Mouse (Mus musculus): ENCODE measurements around the gene Olfr482. TPM values are rescaled to one million over a fixed set of nuclear protein-coding genes. Genes with fewer than 3 reads are reported as not detected.

Olfr482 gene
- polyA plus RNA-seq (2014; fragmentation: Nextera tagmentation; extraction: Ambion mirVana) = 0.09 TPM in 1 of 2 replicates, not detected in the other

GRCm38 (mm10) chr7:108097486-108097885, at the start of gene Olfr482:
TSS of gene Olfr482 (minus strand) at chr7:108097586.
- H3K4me2 ChIP-seq (ENCODE audit: low read length) = no peak within 1 kb of the TSS
- no peaks in the 10 kb centered on the region for H3K4me1 ChIP-seq (ENCODE audit: control insufficient read depth in 2 of 2, insufficient read depth in 2 of 2, low read length in 2 of 2)
- WGBS = 60% methylated on average over 1 of the region's 1 CpGs
- no peak within 1 kb of the TSS for H3K9ac ChIP-seq (ENCODE audit: low read length)
- no peaks in the 10 kb centered on the region for H3K9me3 ChIP-seq (ENCODE audit: control insufficient read depth, low read length)
- ATAC-seq (ENCODE audit: insufficient number of reproducible peaks, insufficient read depth, low FRiP score, low read depth) = no peak
- H3K27ac ChIP-seq (replicated peaks in 1 of 2; ENCODE audit: control insufficient read depth in 1 of 2, insufficient read depth in 1 of 2, low read depth in 2 of 2, low read length in 2 of 2) = no peak within 1 kb of the TSS
- no peak within 1 kb of the TSS for H3K4me3 ChIP-seq (ENCODE audit: control insufficient read depth in 1 of 2, insufficient read depth in 1 of 2, low read depth in 1 of 2, low read length in 2 of 2)
- no peaks in the 10 kb centered on the region for H3K27me3 ChIP-seq (ENCODE audit: control insufficient read depth, insufficient read depth, low read length)
- H3K36me3 ChIP-seq (ENCODE audit: control insufficient read depth, insufficient read depth, low read length) = no peaks in the 10 kb centered on the region

- no peaks in the 10 kb centered on the region for H3K9me3 ChIP-seq (ENCODE audit: control insufficient read depth, low read length)
- H3K27ac ChIP-seq (replicated peaks in 1 of 2; ENCODE audit: control insufficient read depth in 1 of 2, insufficient read depth in 1 of 2, low read depth in 2 of 2, low read length in 2 of 2) = no peak within 1 kb of the TSS
- no peak within 1 kb of the TSS for H3K4me2 ChIP-seq (ENCODE audit: low read length)
- H3K4me3 ChIP-seq (ENCODE audit: control insufficient read depth in 1 of 2, insufficient read depth in 1 of 2, low read depth in 1 of 2, low read length in 2 of 2) = no peak within 1 kb of the TSS
- no peak for ATAC-seq (ENCODE audit: insufficient number of reproducible peaks, insufficient read depth, low FRiP score, low read depth)
- H3K36me3 ChIP-seq (ENCODE audit: control insufficient read depth, insufficient read depth, low read length) = no peaks in the 10 kb centered on the region
- H3K9ac ChIP-seq (ENCODE audit: low read length) = no peak within 1 kb of the TSS
- H3K27me3 ChIP-seq (ENCODE audit: control insufficient read depth, insufficient read depth, low read length) = no peaks in the 10 kb centered on the region
- H3K4me1 ChIP-seq (ENCODE audit: control insufficient read depth in 2 of 2, insufficient read depth in 2 of 2, low read length in 2 of 2) = no peaks in the 10 kb centered on the region
Observed at GRCm38 (mm10) chr7:108127349-108127748, 30.0 kb upstream of the Olfr482 start, which contains the start of gene Olfr484. TSS of gene Olfr484 (minus strand) at chr7:108127449.

GRCm38 (mm10) chr7:108121416-108121815, 24.0 kb upstream of the Olfr482 start:
- Histone ChIP-seq H3K4me2 (ENCODE audit: low read length) (no peak overlapping the region), H3K9me3 (ENCODE audit: control insufficient read depth, low read length) (no peaks in the 10 kb centered on the region), H3K4me3 (ENCODE audit: control insufficient read depth in 1 of 2, insufficient read depth in 1 of 2, low read depth in 1 of 2, low read length in 2 of 2) (no peak overlapping the region), H3K27ac (replicated peaks in 1 of 2; ENCODE audit: control insufficient read depth in 1 of 2, insufficient read depth in 1 of 2, low read depth in 2 of 2, low read length in 2 of 2) (no peak overlapping the region), H3K36me3 (ENCODE audit: control insufficient read depth, insufficient read depth, low read length) (no peaks in the 10 kb centered on the region), H3K9ac (ENCODE audit: low read length) (no peak overlapping the region), H3K27me3 (ENCODE audit: control insufficient read depth, insufficient read depth, low read length) (no peaks in the 10 kb centered on the region), H3K4me1 (ENCODE audit: control insufficient read depth in 2 of 2, insufficient read depth in 2 of 2, low read length in 2 of 2) (no peaks in the 10 kb centered on the region)
- WGBS = 43% methylated on average over 1 of the region's 1 CpGs
- no peak for ATAC-seq (ENCODE audit: insufficient number of reproducible peaks, insufficient read depth, low FRiP score, low read depth)

- Histone ChIP-seq H3K4me3 (ENCODE audit: control insufficient read depth in 1 of 2, insufficient read depth in 1 of 2, low read depth in 1 of 2, low read length in 2 of 2) (no peak overlapping the region), H3K4me2 (ENCODE audit: low read length) (no peak overlapping the region), H3K9me3 (ENCODE audit: control insufficient read depth, low read length) (no peaks in the 10 kb centered on the region), H3K9ac (ENCODE audit: low read length) (no peak overlapping the region), H3K27ac (replicated peaks in 1 of 2; ENCODE audit: control insufficient read depth in 1 of 2, insufficient read depth in 1 of 2, low read depth in 2 of 2, low read length in 2 of 2) (no peak overlapping the region), H3K36me3 (ENCODE audit: control insufficient read depth, insufficient read depth, low read length) (no peaks in the 10 kb centered on the region), H3K4me1 (ENCODE audit: control insufficient read depth in 2 of 2, insufficient read depth in 2 of 2, low read length in 2 of 2) (no peaks in the 10 kb centered on the region), H3K27me3 (ENCODE audit: control insufficient read depth, insufficient read depth, low read length) (no peaks in the 10 kb centered on the region)
- WGBS = 20% methylated on average over 1 of the region's 1 CpGs
- no peak for ATAC-seq (ENCODE audit: insufficient number of reproducible peaks, insufficient read depth, low FRiP score, low read depth)
Observed at GRCm38 (mm10) chr7:108120681-108121080, 23.3 kb upstream of the Olfr482 start.

- 72% methylated on average over 1 of the region's 1 CpGs for WGBS
- no peaks in the 10 kb centered on the region for H3K27me3 ChIP-seq (ENCODE audit: control insufficient read depth, insufficient read depth, low read length)
- H3K27ac ChIP-seq (replicated peaks in 1 of 2; ENCODE audit: control insufficient read depth in 1 of 2, insufficient read depth in 1 of 2, low read depth in 2 of 2, low read length in 2 of 2) = no peak within 1 kb of the TSS
- H3K36me3 ChIP-seq (ENCODE audit: control insufficient read depth, insufficient read depth, low read length) = no peaks in the 10 kb centered on the region
- H3K9ac ChIP-seq (ENCODE audit: low read length) = no peak within 1 kb of the TSS
- no peak within 1 kb of the TSS for H3K4me3 ChIP-seq (ENCODE audit: control insufficient read depth in 1 of 2, insufficient read depth in 1 of 2, low read depth in 1 of 2, low read length in 2 of 2)
- ATAC-seq (ENCODE audit: insufficient number of reproducible peaks, insufficient read depth, low FRiP score, low read depth) = no peak
- H3K4me2 ChIP-seq (ENCODE audit: low read length) = no peak within 1 kb of the TSS
- no peaks in the 10 kb centered on the region for H3K9me3 ChIP-seq (ENCODE audit: control insufficient read depth, low read length)
- no peaks in the 10 kb centered on the region for H3K4me1 ChIP-seq (ENCODE audit: control insufficient read depth in 2 of 2, insufficient read depth in 2 of 2, low read length in 2 of 2)
Observed at GRCm38 (mm10) chr7:108100549-108100948, 3.2 kb upstream of the Olfr482 start, which contains the start of gene Olfr483. TSS of gene Olfr483 (plus strand) at chr7:108100849.

GRCm38 (mm10) chr7:108079555-108079954, 17.8 kb downstream of the Olfr482 start, which contains the start of gene Olfr481:
TSS of gene Olfr481 (plus strand) at chr7:108079855.
- H3K27me3 ChIP-seq (ENCODE audit: control insufficient read depth, insufficient read depth, low read length) = no peaks in the 10 kb centered on the region
- no peaks in the 10 kb centered on the region for H3K9me3 ChIP-seq (ENCODE audit: control insufficient read depth, low read length)
- H3K4me2 ChIP-seq (ENCODE audit: low read length) = no peak within 1 kb of the TSS
- H3K27ac ChIP-seq (replicated peaks in 1 of 2; ENCODE audit: control insufficient read depth in 1 of 2, insufficient read depth in 1 of 2, low read depth in 2 of 2, low read length in 2 of 2) = no peak within 1 kb of the TSS
- H3K36me3 ChIP-seq (ENCODE audit: control insufficient read depth, insufficient read depth, low read length) = no peaks in the 10 kb centered on the region
- no peak for ATAC-seq (ENCODE audit: insufficient number of reproducible peaks, insufficient read depth, low FRiP score, low read depth)
- H3K4me3 ChIP-seq (ENCODE audit: control insufficient read depth in 1 of 2, insufficient read depth in 1 of 2, low read depth in 1 of 2, low read length in 2 of 2) = no peak within 1 kb of the TSS
- H3K4me1 ChIP-seq (ENCODE audit: control insufficient read depth in 2 of 2, insufficient read depth in 2 of 2, low read length in 2 of 2) = no peaks in the 10 kb centered on the region
- no peak within 1 kb of the TSS for H3K9ac ChIP-seq (ENCODE audit: low read length)

- Histone ChIP-seq H3K4me3 (ENCODE audit: control insufficient read depth in 1 of 2, insufficient read depth in 1 of 2, low read depth in 1 of 2, low read length in 2 of 2) (no peak within 1 kb of the TSS), H3K27me3 (ENCODE audit: control insufficient read depth, insufficient read depth, low read length) (no peaks in the 10 kb centered on the region), H3K4me1 (ENCODE audit: control insufficient read depth in 2 of 2, insufficient read depth in 2 of 2, low read length in 2 of 2) (no peaks in the 10 kb centered on the region), H3K27ac (replicated peaks in 1 of 2; ENCODE audit: control insufficient read depth in 1 of 2, insufficient read depth in 1 of 2, low read depth in 2 of 2, low read length in 2 of 2) (no peak within 1 kb of the TSS), H3K9me3 (ENCODE audit: control insufficient read depth, low read length) (no peaks in the 10 kb centered on the region), H3K36me3 (ENCODE audit: control insufficient read depth, insufficient read depth, low read length) (no peaks in the 10 kb centered on the region), H3K4me2 (ENCODE audit: low read length) (no peak within 1 kb of the TSS), H3K9ac (ENCODE audit: low read length) (no peak within 1 kb of the TSS)
- 76% methylated on average over 1 of the region's 1 CpGs for WGBS
- no peak for ATAC-seq (ENCODE audit: insufficient number of reproducible peaks, insufficient read depth, low FRiP score, low read depth)
Observed at GRCm38 (mm10) chr7:108067246-108067645, 30.1 kb downstream of the Olfr482 start, which contains the start of gene Olfr480. TSS of gene Olfr480 (minus strand) at chr7:108067346.

GRCm38 (mm10) chr7:108050393-108050792, 47.0 kb downstream of the Olfr482 start, which contains the start of gene Olfr479:
TSS of gene Olfr479 (plus strand) at chr7:108050693.
- H3K4me1 ChIP-seq (ENCODE audit: control insufficient read depth in 2 of 2, insufficient read depth in 2 of 2, low read length in 2 of 2) = no peaks in the 10 kb centered on the region
- no peaks in the 10 kb centered on the region for H3K36me3 ChIP-seq (ENCODE audit: control insufficient read depth, insufficient read depth, low read length)
- no peak within 1 kb of the TSS for H3K4me2 ChIP-seq (ENCODE audit: low read length)
- H3K27me3 ChIP-seq (ENCODE audit: control insufficient read depth, insufficient read depth, low read length) = no peaks in the 10 kb centered on the region
- no peak within 1 kb of the TSS for H3K4me3 ChIP-seq (ENCODE audit: control insufficient read depth in 1 of 2, insufficient read depth in 1 of 2, low read depth in 1 of 2, low read length in 2 of 2)
- H3K9ac ChIP-seq (ENCODE audit: low read length) = no peak within 1 kb of the TSS
- no peak within 1 kb of the TSS for H3K27ac ChIP-seq (replicated peaks in 1 of 2; ENCODE audit: control insufficient read depth in 1 of 2, insufficient read depth in 1 of 2, low read depth in 2 of 2, low read length in 2 of 2)
- no peak for ATAC-seq (ENCODE audit: insufficient number of reproducible peaks, insufficient read depth, low FRiP score, low read depth)
- WGBS = 70% methylated on average over 2 of the region's 2 CpGs
- H3K9me3 ChIP-seq (ENCODE audit: control insufficient read depth, low read length) = no peaks in the 10 kb centered on the region

All from heart, embryonic 14.5 days (tissue).